Mouse (Mus musculus) Patski (cell line): ENCODE results near the gene Pard3b. TPM values are rescaled to one million over a fixed set of nuclear protein-coding genes. Genes with fewer than 3 reads are reported as not detected.

ENCODE experiments used
- ATAC-seq: fragments of 100-300 bp; one replicate; pipeline ENCODE4 v1.8.0; 2021
- CTCF ChIA-PET: fragments of 350-600 bp; sonication (Branson Sonifier 250); formaldehyde crosslinking; loops from one replicate; lab custom pipeline; 2022; ENCODE audit warnings: inconsistent platforms; lab: Charles Lee
- POLR2A ChIA-PET: fragments of 350-600 bp; sonication (Branson Sonifier 250); formaldehyde crosslinking; loops from one replicate; lab custom pipeline; 2022; ENCODE audit warnings: antibody characterized with exemption, inconsistent platforms; lab: Charles Lee
- DNase-seq: peaks from one replicate; pipeline ENCODE4 v3.0.0-alpha.2; 2011; ENCODE audit warnings: low read depth, low spot score
- H3K27me3 ChIP-seq: fragments of 371-371 bp; one replicate; pipeline ENCODE4 v1.5.1; 2021
- CTCF ChIP-seq: fragments of 100-300 bp; IDR thresholded peaks from one replicate; pipeline ENCODE4 v1.5.1; 2021
- in situ Hi-C: fragments of 300-500 bp; cut with MboI; formaldehyde crosslinking; loops from 3 replicates; pipeline ENCODE4 v1.11.1; 2018; ENCODE audit warnings: low pct_unique_long_range_greater_than_20kb, mixed read lengths
- polyA plus RNA-seq: library from polyadenylated mRNA; unstranded; gene quantifications from one replicate; pipeline ENCODE4 v1.2.3, GENCODE M21; 2021

Gene Pard3b
- polyA plus RNA-seq, 1 experiment from 2014 or later, result 9.1 TPM

DNA sequence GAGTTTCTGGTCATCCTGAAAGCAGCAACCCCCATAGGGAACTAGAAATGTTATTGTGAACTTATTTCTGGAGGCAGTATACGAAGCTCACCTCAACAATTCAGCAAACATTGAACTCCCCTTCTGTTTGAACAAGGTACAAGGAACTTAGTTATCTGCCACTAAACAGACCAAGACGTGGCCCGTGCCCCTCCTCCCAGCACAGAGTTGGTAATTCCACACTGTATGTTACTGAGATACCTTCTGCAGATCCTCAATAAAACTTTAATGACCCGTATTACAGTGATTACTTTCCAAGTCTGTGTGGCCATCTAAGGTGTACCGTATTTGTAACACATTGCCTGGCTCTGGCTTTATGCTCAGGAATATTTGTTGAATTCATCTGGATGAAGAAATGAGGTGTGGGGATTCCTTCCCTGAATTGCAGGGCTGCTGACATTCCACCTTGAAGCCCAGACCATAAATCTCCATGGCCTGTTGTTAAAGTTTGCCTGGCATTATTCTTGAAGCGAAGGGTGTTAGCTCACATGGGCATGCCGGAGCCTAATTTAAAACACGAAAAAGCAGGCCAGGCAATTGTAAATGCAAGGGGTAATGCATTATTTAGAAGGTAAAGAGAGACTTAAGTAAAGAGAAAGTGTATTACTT lies 1006.1 kb downstream of the Pard3b start:
- H3K27me3 ChIP-seq, result no peaks in the 10 kb centered on the region
- ChIA-PET CTCF (no interaction called here), POLR2A (no interaction called here)
- ATAC-seq (no peak), DNase-seq (no peak)
- TF ChIP-seq CTCF, result no peak
- in situ Hi-C loops, result no loop called here

DNA sequence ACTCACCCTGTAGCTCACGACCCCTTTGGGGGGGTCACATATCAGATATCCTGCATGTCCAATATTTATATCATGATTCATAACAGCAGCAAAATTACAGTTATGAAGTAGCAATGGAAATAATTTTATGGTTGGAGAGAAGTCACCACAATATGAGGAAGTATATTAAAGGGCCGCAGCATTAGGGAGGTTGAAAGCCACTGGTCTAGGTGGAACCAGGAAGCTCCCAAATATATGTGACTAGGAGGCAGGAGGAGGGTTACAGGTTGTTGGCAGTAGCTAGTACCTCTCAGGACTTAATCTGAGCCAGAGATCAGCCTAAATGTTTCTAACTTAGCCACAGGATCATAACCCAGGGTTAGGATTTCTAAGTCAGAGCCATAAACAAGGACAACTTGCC lies 1008.2 kb downstream of the Pard3b start:
- ATAC-seq, result no peak
- ChIA-PET POLR2A (interaction anchor here (0.7 kb wide), 1 partner anchor 10 kb away, joined by 6 read pairs; no protein-coding TSS in a partner anchor), CTCF (interaction anchor here (0.8 kb wide), 1 partner anchor 16 kb away, joined by 3 read pairs; no protein-coding TSS in a partner anchor)
- in situ Hi-C loops, result no loop called here
- TF ChIP-seq CTCF, result no peak
- DNase-seq, result no peak
- no peaks in the 10 kb centered on the region for H3K27me3 ChIP-seq

- ChIA-PET CTCF (no interaction called here), POLR2A (no interaction called here)
- in situ Hi-C loops, result no loop called here
- ATAC-seq (no peak), DNase-seq (no peak)
- no peak for TF ChIP-seq CTCF
- H3K27me3 ChIP-seq, result no peaks in the 10 kb centered on the region
These were observed 1009.5 kb downstream of the Pard3b start for GRCm38 (mm10) chr1:62648116-62648515.

DNA sequence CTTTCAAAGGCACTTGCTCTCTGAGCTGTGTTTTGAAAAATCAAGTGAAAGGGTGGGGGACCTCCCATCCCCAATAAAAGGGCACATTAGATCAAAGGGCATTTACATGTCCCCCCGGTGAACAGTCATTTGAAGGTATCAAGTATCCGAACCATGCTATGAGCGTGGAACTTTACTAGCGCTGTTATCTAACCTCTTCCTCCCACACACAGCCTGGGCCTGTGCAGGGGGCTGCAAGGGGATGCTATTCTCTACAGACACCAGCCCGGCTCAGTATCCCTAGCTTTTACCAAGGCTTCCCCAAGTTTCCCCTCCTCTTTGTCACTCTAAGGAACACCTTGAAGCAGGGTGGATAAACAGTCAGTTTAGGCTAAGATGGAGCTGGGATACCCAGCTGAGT lies 1010.0 kb downstream of the Pard3b start:
- no peak for ATAC-seq
- CTCF ChIA-PET, result no interaction called here

GRCm38 (mm10) chr1:62650491-62650890 lies 1011.9 kb downstream of the Pard3b start:
- POLR2A ChIA-PET, result interaction anchor here (0.6 kb wide), 1 partner anchor 75 kb away, joined by 3 read pairs; no protein-coding TSS in a partner anchor
- TF ChIP-seq CTCF, result no peak
- CTCF ChIA-PET, result no interaction called here
- in situ Hi-C loops, result no loop called here
- no peaks in the 10 kb centered on the region for H3K27me3 ChIP-seq
- ATAC-seq, result no peak
- DNase-seq, result no peak

More for the DNA sequence above, 1010.0 kb downstream of the Pard3b start:
- no peaks in the 10 kb centered on the region for H3K27me3 ChIP-seq
- POLR2A ChIA-PET, result no interaction called here
- no peak for TF ChIP-seq CTCF
- no peak for DNase-seq
- in situ Hi-C loops, result no loop called here

DNA sequence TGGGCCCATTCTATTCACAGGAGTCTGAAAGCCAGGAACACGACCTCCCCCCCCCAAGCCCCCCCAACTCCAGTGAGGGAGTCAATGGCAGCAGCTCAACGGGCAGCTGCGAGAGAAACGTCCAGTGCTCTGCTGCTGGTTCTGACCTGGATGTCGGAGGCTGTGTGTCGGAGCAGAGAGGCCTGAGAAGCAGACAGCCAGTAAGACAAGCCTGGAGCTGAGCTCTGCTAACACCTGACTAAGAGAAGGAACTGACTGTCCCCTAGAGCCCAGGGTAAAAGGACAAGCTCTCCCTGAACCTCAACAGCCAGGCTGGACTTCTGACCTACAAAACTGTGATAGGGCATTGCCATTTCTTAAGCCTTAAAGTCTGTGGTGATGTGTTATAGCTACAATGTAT lies 1015.8 kb downstream of the Pard3b start:
- in situ Hi-C loops, result no loop called here
- POLR2A ChIA-PET, result no interaction called here
- CTCF ChIA-PET, result no interaction called here
- ATAC-seq (no peak), DNase-seq (no peak)
- no peaks in the 10 kb centered on the region for H3K27me3 ChIP-seq
- TF ChIP-seq CTCF, result no peak

- ChIA-PET POLR2A (no interaction called here), CTCF (no interaction called here)
- H3K27me3 ChIP-seq, result no peaks in the 10 kb centered on the region
- in situ Hi-C loops, result no loop called here
- TF ChIP-seq CTCF, result no peak
- ATAC-seq, result no peak
- no peak for DNase-seq
These were observed 1026.5 kb downstream of the Pard3b start for GRCm38 (mm10) chr1:62664960-62665645.

DNA sequence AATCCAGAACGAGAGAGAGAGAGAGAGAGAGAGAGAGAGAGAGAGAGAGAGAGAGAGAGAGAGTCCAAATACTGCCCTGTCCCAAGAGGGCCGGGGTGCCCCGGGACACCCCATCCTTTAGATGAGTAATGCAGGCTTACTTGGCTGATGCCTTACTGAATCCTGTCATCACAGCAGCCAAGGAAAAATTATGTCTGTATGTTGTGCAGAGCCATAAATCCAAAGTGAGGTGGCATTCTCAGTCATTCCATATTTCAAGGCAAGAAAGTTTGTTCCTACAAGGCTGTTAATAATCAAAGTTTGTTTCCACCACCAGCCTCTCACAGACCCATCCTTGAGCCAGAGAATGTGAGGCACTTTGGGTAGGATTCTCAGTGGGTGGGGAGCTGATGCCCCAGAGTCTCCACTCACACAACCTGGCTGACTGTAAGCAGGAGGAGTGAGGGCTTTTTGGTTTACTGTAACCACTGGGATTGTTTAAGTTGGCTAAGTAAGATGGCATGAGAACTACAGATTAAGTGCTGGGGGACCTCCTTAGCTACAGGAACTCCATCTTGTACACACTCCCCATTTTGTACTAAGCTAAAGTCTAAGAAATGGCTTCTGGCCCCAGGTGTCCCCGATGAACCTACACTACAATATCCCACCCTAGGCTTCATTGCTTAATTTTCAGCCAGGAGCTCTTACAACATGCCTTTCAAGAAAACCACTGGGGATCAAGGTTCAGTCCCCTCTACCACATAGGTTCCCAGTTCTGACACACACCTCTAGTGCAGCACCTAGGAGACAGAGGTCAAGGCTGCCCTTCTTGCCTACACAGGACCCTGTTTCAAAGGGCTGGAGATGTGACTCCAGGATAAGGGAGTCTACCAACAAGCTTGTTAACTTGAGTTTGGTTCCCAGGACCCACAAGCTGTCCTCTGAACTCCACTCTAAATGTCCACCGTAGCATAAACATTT lies 1027.4 kb downstream of the Pard3b start:
- no peak for ATAC-seq
- no peak for TF ChIP-seq CTCF
- no peaks in the 10 kb centered on the region for H3K27me3 ChIP-seq
- DNase-seq, result no peak
- ChIA-PET POLR2A (no interaction called here), CTCF (interaction anchor here (1.6 kb wide), 1 partner anchor 12 kb away, joined by 6 read pairs; no protein-coding TSS in a partner anchor)
- in situ Hi-C loops, result no loop called here

GRCm38 (mm10) chr1:62666780-62667179 lies 1028.2 kb downstream of the Pard3b start:
- in situ Hi-C loops, result no loop called here
- no peak for ATAC-seq
- TF ChIP-seq CTCF, result no peak
- no peaks in the 10 kb centered on the region for H3K27me3 ChIP-seq
- CTCF ChIA-PET, result interaction anchor here (1.6 kb wide), 1 partner anchor 11 kb away, joined by 6 read pairs; no protein-coding TSS in a partner anchor
- POLR2A ChIA-PET, result no interaction called here
- DNase-seq, result no peak
